Mouse (Mus musculus) stomach, postnatal 0 days (tissue): ENCODE data around the gene Sik1. TPM values are rescaled to one million over a fixed set of nuclear protein-coding genes. Genes with fewer than 3 reads are reported as not detected.

Experiments
- ATAC-seq: fragments of 200-750 bp; cut with Nextera tagmentation; 2 replicates; pipeline ENCODE4 v1.8.0; 2017; ENCODE audit not compliant: low FRiP score, low TSS enrichment
- DNase-seq: peaks from one replicate; pipeline ENCODE4 v3.0.0-alpha.2; 2016; ENCODE audit warnings: low spot score
- H3K27ac ChIP-seq: fragments of 300-500 bp; sonication (generic); replicated peaks from 2 replicates; pipeline ENCODE4 v1.5.1; 2014; ENCODE audit warnings: mild to moderate bottlenecking, control low read depth
- H3K27me3 ChIP-seq: fragments of 300-500 bp; sonication (generic); 2 replicates; pipeline ENCODE4 v1.6.1; 2014; ENCODE audit warnings: low read length; ENCODE audit not compliant: control insufficient read depth, insufficient read depth
- H3K36me3 ChIP-seq: fragments of 300-500 bp; sonication (generic); 2 replicates; pipeline ENCODE4 v1.6.1; 2014; ENCODE audit warnings: low read length, mixed read lengths; ENCODE audit not compliant: control insufficient read depth, insufficient read depth
- H3K4me1 ChIP-seq: fragments of 300-500 bp; sonication (generic); replicated peaks from 2 replicates; pipeline ENCODE4 v1.6.1; 2014; ENCODE audit warnings: antibody characterized with exemption; ENCODE audit not compliant: control insufficient read depth, insufficient read depth
- H3K4me2 ChIP-seq: fragments of 300-500 bp; sonication (generic); replicated peaks from 2 replicates; pipeline ENCODE4 v1.6.1; 2014; ENCODE audit warnings: low read depth, mild to moderate bottlenecking, control low read depth, moderate library complexity
- H3K4me3 ChIP-seq: fragments of 300-500 bp; sonication (generic); 2 replicates; pipeline ENCODE4 v1.5.1; 2014; ENCODE audit warnings: low read depth, low read length, control low read depth
- H3K9ac ChIP-seq: fragments of 300-500 bp; sonication (generic); 2 replicates; pipeline ENCODE4 v1.6.1; 2014; ENCODE audit warnings: mild to moderate bottlenecking, low read length, control low read depth, mixed read lengths
- H3K9me3 ChIP-seq: fragments of 300-500 bp; sonication (generic); 2 replicates; pipeline ENCODE4 v1.6.1; 2016; ENCODE audit warnings: low read length; ENCODE audit not compliant: control insufficient read depth
- CTCF ChIP-seq: IDR thresholded peaks from 2 replicates; pipeline ENCODE4 v1.5.1; 2016; ENCODE audit warnings: antibody characterized with exemption, low read depth, mild to moderate bottlenecking, moderate library complexity
- EP300 ChIP-seq: optimal IDR thresholded peaks from 2 replicates; pipeline ENCODE3; 2016; ENCODE audit warnings: antibody characterized with exemption
- WGBS: fragments of 180-500 bp; shearing (Covaris S2); extraction: QIAGEN DNeasy Blood & Tissue Kit; methylation state at CpG from one replicate; pipeline ENCODE4 v1.1.7; 2014; 5-methylcytosine and 5-hydroxymethylcytosine counted together
- polyA plus RNA-seq: library from polyadenylated mRNA; unstranded; fragments of >200 nt; fragmentation: Nextera tagmentation; extraction: Ambion mirVana; gene quantifications from 2 replicates; pipeline ENCODE4 v1.2.1, GENCODE M21; 2015

Gene Sik1
- polyA plus RNA-seq, 1 experiment from 2014 or later: 18.2 TPM

- no peaks in the 10 kb centered on the region for H3K9me3 ChIP-seq
- 0 out of 2 replicates have a peak, but pooled peaks cover 5% of the 10 kb centered on the region for H3K4me1 ChIP-seq
- no peak overlapping the region for H3K27ac ChIP-seq
- DNase-seq: no peak
- no peak for ATAC-seq
- H3K4me2 ChIP-seq: no peak overlapping the region
- peaks cover 52% of the 10 kb centered on the region for H3K36me3 ChIP-seq
- H3K4me3 ChIP-seq: no peak overlapping the region
- WGBS: 85% methylated on average over 17 of the region's 17 CpGs
- no peak overlapping the region for H3K9ac ChIP-seq
- no peaks in the 10 kb centered on the region for H3K27me3 ChIP-seq
- TF ChIP-seq CTCF (no peak), EP300 (no peak)
Observed at GRCm38 (mm10) chr17:31850457-31850980, 5.1 kb downstream of the Sik1 start.

GRCm38 (mm10) chr17:31846970-31847369 is 8.6 kb downstream of the Sik1 start:
- Histone ChIP-seq H3K27ac (peak overlapping the region; percentile 59), H3K4me2 (no peak overlapping the region), H3K9ac (no peak overlapping the region), H3K27me3 (no peaks in the 10 kb centered on the region), H3K4me1 (peaks cover 14% of the 10 kb centered on the region), H3K9me3 (no peaks in the 10 kb centered on the region), H3K36me3 (peaks cover 58% of the 10 kb centered on the region), H3K4me3 (no peak overlapping the region)
- no peak; the same call in 1 of the 2 replicates for ATAC-seq
- DNase-seq: no peak
- no peak for TF ChIP-seq CTCF
- no peak for TF ChIP-seq EP300
- WGBS: 87% methylated on average over 13 of the region's 13 CpGs

- peak overlapping the region; percentile 58; the same call in 1 of the 2 replicates for H3K27ac ChIP-seq
- no peaks in the 10 kb centered on the region for H3K9me3 ChIP-seq
- no peak for TF ChIP-seq EP300
- no peak for TF ChIP-seq CTCF
- H3K4me2 ChIP-seq: no peak overlapping the region
- H3K27me3 ChIP-seq: no peaks in the 10 kb centered on the region
- peaks cover 18% of the 10 kb centered on the region for H3K4me1 ChIP-seq
- 75% methylated on average over 9 of the region's 9 CpGs for WGBS
- H3K4me3 ChIP-seq: no peak overlapping the region
- peaks cover 58% of the 10 kb centered on the region for H3K36me3 ChIP-seq
- no peak overlapping the region for H3K9ac ChIP-seq
- ATAC-seq (no peak), DNase-seq (no peak)
Observed at GRCm38 (mm10) chr17:31846352-31846751, 9.3 kb downstream of the Sik1 start.

GRCm38 (mm10) chr17:31843891-31844290 is 11.7 kb downstream of the Sik1 start:
- Histone ChIP-seq H3K4me1 (peaks cover 20% of the 10 kb centered on the region), H3K4me2 (no peak overlapping the region), H3K27me3 (no peaks in the 10 kb centered on the region), H3K9me3 (no peaks in the 10 kb centered on the region), H3K9ac (no peak overlapping the region), H3K36me3 (peaks cover 35% of the 10 kb centered on the region), H3K27ac (peak overlapping the region; percentile 87), H3K4me3 (no peak overlapping the region)
- TF ChIP-seq CTCF (no peak), EP300 (no peak)
- ATAC-seq (peak; percentile 3; the same call in 1 of the 2 replicates), DNase-seq (no peak)
- WGBS: 47% methylated on average over 1 of the region's 1 CpGs

- H3K4me2 ChIP-seq: no peak overlapping the region
- TF ChIP-seq CTCF: no peak
- no peak for TF ChIP-seq EP300
- H3K27ac ChIP-seq: peak overlapping the region; percentile 87
- WGBS: 78% methylated on average over 12 of the region's 12 CpGs
- ATAC-seq (peak; percentile 1; the same call in 1 of the 2 replicates), DNase-seq (no peak)
- H3K9me3 ChIP-seq: no peaks in the 10 kb centered on the region
- H3K4me3 ChIP-seq: no peak overlapping the region
- H3K4me1 ChIP-seq: peaks cover 20% of the 10 kb centered on the region
- H3K36me3 ChIP-seq: peaks cover 28% of the 10 kb centered on the region
- no peaks in the 10 kb centered on the region for H3K27me3 ChIP-seq
- no peak overlapping the region for H3K9ac ChIP-seq
Observed at GRCm38 (mm10) chr17:31842930-31843822, 12.4 kb downstream of the Sik1 start.
